11 mouse cellular contexts compared by ENCODE assay signal in genomic region chr6:83419516-83419915, GRCm38 (mm10).
"Had no signal": no experiment of that assay in that cellular context is flagged by ENCODE, and none has a peak within 500 bp of the region (broad histone marks: within the 10 kb centered on the region; RNA-seq: fewer than 3 reads in every experiment).

No protein-coding gene starts in this region.

- H3K27me3 ChIP-seq: kidney, embryonic 15.5 days; limb, embryonic 13.5 days; liver, embryonic 12.5 days; liver, embryonic 15.5 days had no signal

- H3K4me3 ChIP-seq: kidney, embryonic 15.5 days; layer of hippocampus, adult 2 months; limb, embryonic 10.5 days; limb, embryonic 13.5 days; liver, embryonic 12.5 days; liver, embryonic 15.5 days had no signal

- H3K27ac ChIP-seq: kidney, embryonic 15.5 days; layer of hippocampus, adult 2 months; limb, embryonic 10.5 days; limb, embryonic 13.5 days; liver, embryonic 12.5 days; liver, embryonic 15.5 days had no signal

- DNase-seq: kidney, postnatal 14 days; layer of hippocampus, adult 9-11 months; liver; midbrain, embryonic 14.5 days; thymus, adult 18-20 months had no signal
